Mouse (Mus musculus): ENCODE measurements around the gene Kcnj15.

Kcnj15 gene

DNA sequence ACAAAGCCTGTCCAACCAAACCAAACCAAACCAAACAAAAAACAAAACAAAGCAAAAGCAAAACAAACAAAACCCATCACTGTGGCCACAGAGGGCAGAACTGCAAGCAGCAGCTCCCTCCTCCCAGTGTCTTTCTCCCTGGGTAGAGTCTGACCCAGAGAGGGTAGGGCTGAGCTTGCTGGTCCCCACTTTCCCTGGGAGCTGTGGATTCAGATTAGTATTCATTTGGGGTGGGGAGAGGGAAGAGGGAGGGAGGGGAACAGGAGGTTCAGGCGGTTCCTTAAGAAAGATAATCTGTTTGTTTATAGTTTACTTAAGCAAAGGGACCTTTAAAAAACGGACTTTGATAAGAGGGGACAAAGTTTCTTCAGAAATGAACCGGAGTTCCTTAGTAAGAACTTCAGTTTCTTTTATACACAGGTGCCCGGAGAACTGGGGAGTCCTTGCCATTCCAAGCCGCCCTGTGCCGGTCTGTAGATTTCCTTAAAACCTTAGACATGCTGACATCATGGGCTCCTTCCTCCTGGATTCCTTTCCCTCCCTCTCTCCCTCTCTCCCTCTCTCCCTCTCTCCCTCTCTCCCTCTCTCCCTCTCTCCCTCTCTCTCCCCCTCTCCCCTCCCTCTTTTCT lies at the start of gene Kcnj15:
Kcnj15 (plus strand) TSS at position 293 of the 629 bp plus-strand sequence.
- DNase-seq (ENCODE audit: low read depth, low spot score), result no peak

DNA sequence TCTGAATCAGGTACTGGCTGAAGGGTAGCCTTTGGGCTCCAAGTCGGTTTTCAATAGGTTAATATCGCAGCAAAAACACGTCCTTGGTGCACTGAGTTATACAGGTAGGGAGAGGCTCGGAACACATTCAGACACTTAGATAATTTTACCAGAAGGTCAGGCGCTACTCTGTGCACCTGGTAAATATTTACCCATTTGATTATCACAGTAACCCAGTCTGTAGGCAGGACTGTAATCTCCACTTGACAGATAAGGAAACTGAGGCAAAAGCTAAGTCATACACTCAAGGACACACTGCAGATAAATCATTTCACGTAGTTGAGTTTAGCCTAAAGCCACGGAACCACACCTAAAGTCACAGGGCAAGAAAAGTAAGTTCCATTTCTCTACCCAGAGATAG lies 49.1 kb upstream of the Kcnj15 start:
- DNase-seq (ENCODE audit: low read depth, low spot score), result no peak

DNA sequence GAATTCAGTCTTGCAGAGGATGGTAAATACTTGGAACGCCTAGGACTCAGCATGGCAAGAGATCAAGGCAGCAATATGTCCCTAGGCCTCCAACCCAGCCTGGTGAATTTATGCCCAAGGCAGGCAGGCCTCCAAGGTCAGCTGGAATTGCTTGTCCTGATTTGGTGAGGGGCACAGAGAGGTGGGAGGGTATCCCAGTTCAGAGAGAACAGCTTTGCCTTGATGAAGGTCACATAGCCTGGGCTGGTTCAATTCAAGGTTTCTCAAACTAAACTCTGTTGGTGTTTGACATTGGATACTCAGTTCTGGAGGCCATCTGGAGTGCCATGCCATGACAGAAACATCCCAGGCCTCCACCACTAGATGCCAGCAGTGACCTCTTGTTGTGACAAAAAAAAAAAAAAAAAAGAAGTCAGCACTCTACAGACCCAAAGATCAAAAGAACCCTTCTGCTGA lies 48.3 kb upstream of the Kcnj15 start:
- DNase-seq (ENCODE audit: low read depth, low spot score), result peak; percentile 29

DNA sequence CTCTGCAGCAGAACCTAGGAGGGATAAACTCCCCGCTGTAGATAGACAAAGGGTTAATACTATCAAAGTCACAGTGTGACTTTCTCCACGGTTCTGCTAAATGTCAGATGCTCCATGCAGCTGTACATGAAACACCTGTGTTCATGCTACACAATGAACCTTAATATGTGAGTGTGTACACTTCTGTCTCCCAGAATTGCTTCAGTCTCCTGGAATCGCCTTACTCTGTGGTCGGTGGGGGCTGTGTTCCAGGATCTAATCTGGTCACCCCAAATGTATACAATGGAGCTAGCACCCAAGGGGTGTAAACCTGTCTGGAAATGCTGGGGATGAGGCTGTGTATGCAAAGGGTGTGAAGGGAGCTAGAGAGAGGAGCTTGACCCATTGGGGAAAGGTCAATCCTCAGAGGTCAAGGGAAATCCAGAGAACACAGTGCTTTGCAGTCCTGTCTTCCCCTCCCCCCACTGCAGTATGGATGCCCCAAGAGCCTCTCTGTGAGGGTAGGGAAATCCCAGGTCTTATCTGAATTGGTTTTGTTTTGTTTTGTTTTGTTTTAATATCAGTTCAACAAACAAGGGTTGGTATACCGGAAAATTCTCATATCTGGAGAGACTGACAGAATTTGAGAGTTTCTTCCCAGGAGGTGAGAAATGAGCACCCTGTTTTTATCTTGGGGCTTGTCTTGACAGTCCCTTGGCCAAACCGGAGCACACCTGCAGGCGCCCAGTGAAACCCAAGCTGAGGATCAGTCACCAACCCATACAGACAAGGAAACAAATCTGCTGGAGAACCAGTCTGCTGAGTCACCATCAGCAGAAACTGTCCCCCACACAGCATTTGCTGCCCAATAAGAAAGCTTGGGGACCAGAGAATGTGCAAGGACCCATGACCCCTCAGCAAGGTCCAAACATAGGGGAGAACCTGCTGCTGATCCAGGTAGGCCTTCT lies 42.8 kb upstream of the Kcnj15 start:
- DNase-seq (ENCODE audit: low read depth, low spot score), result no peak

GRCm38 (mm10) chr16:95215782-95216181 lies 41.6 kb upstream of the Kcnj15 start:
- DNase-seq (ENCODE audit: low read depth, low spot score), result no peak

GRCm38 (mm10) chr16:95216346-95216745 lies 41.0 kb upstream of the Kcnj15 start:
- DNase-seq (ENCODE audit: low read depth, low spot score), result no peak

- no peak for DNase-seq (ENCODE audit: low read depth, low spot score)
Observed at GRCm38 (mm10) chr16:95216824-95217223, 40.5 kb upstream of the Kcnj15 start.

DNA sequence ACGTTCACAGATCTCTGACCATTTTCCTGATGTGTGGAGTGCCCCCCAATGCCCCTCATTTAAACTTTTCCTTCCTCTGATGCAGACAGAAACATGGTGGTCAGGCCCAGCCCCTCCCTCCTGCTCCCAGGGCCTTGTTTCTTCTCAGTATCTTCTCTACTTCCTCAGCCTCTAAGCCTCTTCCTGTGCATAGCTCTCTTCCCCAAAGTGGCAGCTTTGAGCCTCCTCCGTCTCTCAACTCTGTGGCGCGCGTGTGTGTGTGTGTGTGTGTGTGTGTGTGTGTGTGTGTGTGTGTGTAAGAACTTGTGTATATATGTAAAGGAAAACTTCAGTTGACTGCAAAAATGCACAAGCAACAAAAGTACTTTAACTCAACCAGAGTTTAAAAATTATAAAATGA lies 38.6 kb upstream of the Kcnj15 start:
- DNase-seq (ENCODE audit: low read depth, low spot score), result no peak

- DNase-seq (ENCODE audit: low read depth, low spot score), result no peak
Observed at GRCm38 (mm10) chr16:95219459-95219858, 37.9 kb upstream of the Kcnj15 start.

DNA sequence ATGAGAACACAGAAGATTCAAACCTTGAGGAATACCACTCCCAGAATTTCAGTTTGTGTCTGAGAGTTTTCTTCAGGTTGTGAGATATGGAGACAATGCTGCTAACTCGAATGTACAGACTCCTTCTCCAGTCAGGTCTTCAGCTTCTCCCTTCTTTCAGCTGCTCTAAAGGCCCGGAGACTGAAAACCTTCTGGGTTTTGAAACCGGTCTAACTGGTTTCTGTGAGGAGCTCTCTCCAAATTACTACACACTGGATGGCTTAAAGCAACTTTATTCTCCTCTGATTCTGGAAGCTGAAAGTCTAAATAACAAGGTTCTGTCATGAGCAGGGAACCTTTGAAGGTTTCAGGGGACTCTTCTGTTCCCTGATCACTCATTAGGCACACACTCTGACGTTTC lies 36.3 kb upstream of the Kcnj15 start:
- DNase-seq (ENCODE audit: low read depth, low spot score), result no peak

GRCm38 (mm10) chr16:95222026-95222718 lies 35.2 kb upstream of the Kcnj15 start:
- no peak for DNase-seq (ENCODE audit: low read depth, low spot score)

DNA sequence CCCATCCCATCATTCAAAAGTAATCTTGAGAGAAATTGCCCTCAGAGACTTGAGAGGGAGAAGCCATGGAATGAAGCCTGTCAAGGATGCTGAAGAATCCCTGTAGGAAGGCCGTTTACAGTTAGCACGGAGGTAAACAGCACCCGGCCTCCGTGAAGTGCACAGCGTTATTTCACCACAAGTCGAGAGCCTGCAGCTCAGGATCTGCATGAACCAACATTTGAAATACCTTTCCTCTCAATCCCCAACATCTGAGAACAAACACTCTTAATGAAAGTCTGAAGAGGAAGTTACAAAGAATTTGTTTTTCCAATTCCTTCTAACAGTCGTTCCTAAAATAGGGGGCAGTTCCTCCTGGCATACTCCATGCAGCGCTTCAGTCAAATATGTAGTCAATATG lies 33.9 kb upstream of the Kcnj15 start:
- no peak for DNase-seq (ENCODE audit: low read depth, low spot score)

- no peak for DNase-seq (ENCODE audit: low read depth, low spot score)
Observed at GRCm38 (mm10) chr16:95225285-95225684, 32.1 kb upstream of the Kcnj15 start.

GRCm38 (mm10) chr16:95231768-95232167 lies 25.6 kb upstream of the Kcnj15 start:
- DNase-seq (ENCODE audit: low read depth, low spot score), result no peak

- no peak for DNase-seq (ENCODE audit: low read depth, low spot score)
Observed at GRCm38 (mm10) chr16:95234891-95235548, 22.3 kb upstream of the Kcnj15 start.

DNA sequence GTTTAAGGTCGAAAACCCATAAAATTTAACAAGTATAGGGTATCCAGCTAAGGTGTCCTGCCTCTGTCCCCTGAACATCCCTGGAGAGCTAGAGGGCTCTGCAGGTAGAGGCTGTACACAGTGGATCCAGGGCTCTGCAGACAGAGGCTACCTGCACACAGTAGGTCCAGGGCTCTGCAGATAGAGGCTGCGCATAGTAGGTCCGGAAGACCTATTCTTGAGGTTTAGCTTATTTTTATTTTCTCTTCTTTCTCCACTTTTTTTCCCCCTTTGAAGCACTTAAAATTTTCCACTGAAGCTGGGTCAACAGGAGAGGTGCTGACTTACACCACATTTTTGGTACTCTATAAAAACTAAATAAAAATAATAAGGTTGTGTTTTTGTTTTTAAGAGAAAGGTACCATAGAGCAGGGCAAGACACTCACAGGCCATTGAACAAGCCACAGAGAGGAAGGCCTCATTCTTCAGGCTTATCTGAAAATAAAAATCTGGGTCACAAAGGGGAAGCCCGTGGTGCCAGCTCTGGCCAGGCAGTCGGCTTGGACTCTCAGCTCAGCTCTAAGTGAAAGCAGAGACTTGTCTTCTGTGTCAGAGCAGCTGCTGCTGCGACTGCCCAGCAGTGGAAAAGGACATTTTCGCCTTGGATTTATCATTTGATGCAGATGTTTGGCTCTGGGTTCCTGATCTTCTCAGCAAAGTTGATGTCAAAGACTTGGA lies 18.0 kb upstream of the Kcnj15 start:
- DNase-seq (ENCODE audit: low read depth, low spot score), result no peak

DNA sequence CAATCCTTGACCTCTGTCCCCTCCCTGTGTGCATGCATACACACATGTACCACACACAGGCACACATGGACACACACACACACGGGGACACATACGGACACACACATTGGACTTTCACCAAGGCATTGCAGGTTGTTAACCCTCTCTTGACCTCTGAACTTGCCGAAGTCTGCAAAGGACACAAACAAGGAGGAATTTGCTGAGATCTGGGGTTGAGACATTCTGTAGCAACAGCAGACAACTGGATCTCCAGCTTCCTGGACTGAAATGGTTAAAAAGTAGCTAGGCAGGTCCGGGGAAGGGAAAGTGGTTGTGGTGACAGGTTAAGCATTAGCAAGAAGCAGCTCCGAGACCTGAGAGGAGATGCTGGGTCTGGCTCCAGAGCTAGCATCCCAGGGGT lies 16.7 kb upstream of the Kcnj15 start:
- DNase-seq (ENCODE audit: low read depth, low spot score), result no peak

DNA sequence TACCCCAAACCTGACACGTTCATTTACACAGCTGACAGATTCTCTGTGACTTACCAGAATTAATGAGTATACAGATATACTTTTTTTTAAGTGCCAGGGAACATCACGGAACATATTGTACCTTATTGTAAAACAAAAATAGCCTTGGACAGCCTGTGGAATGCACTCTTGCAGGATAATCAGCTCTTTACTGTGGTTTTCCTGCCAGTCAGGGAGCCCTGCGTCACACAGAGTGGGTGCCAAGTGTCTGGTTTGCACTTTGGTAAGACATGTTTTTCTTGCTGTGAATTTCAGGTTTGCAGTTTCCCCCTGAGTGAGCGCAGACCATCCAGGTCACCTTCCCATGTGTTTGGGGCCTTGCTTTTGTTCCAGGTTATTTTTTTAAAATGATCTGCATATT lies 15.8 kb upstream of the Kcnj15 start:
- DNase-seq (ENCODE audit: low read depth, low spot score), result peak; percentile 41

GRCm38 (mm10) chr16:95242114-95242513 lies 15.2 kb upstream of the Kcnj15 start:
- DNase-seq (ENCODE audit: low read depth, low spot score), result no peak

DNA sequence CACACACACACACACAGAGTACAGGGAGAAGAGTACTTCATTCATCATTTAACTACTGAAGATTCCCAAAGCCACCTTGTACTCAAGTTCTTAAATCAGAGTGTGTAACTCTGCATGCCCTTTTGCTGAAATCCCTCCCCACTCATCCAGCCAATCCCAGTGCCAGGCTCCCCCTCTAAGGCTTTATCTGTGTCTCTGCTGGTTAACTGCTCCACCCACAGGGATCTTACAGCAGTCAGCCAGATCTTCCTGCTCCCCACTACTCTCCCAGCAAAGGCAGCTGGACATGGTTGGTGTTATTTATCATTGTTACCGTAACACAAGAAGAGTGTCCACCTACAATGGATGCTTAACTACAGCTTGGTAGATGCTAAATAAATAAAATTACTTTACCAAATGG lies 14.0 kb upstream of the Kcnj15 start:
- no peak for DNase-seq (ENCODE audit: low read depth, low spot score)
